Mouse (Mus musculus): ENCODE measurements around the gene Them4. TPM values are rescaled to one million over a fixed set of nuclear protein-coding genes. Genes with fewer than 3 reads are reported as not detected.
A peak's percentile ranks its signal among the peaks of the same experiment; 100 is the strongest.

The Them4 gene
- total RNA-seq, 2 experiments from 2014 or later = 23.8 to 27.2 TPM

DNA sequence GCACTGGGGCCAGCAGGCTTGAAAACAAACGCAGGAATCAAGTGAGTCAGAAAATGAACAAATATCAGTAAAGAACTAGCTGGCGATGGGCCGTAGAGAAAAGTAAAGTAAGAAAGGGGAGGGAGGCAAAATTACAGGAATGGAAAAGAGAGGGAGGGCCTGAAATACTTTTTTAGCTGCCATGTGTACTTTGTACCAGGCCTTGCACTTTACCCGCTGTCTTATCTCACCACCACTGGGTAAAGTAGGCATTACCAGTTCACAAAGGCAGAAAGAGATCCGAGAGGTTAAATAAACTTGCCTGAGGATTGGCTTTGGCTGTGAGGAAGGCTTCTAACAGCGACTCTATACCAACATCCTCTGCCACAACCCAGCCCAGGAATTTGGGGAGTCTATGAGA lies 57.6 kb downstream of the Them4 start:
- DNase-seq (ENCODE audit: low spot score in 2 of 2) = no peak

DNA sequence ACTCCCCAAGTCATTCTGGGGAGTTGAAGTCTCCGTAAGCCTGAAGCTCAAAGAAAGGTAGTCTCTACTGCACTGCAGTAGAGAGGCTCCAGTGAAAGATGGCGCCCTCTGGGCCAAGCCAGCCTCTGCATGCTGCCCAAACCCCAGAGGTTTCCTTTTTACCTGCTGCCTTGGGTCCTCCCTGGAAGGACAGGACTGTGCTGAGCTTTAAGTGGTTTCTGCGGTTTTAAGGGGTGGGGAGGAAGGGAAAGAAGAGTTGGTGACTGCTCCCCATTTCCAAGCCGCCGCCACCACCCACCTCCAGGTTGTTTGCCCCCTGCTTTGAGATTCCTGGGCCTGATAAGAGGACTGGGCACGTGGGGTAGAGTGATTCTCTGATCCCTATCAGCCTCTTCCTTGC lies 58.7 kb downstream of the Them4 start:
- no peak for DNase-seq (ENCODE audit: low spot score in 2 of 2)

GRCm38 (mm10) chr3:94369709-94370108 lies 59.8 kb downstream of the Them4 start:
- DNase-seq (ENCODE audit: low spot score in 2 of 2) = no peak

GRCm38 (mm10) chr3:94371637-94372036 lies 61.7 kb downstream of the Them4 start:
- DNase-seq (ENCODE audit: low spot score in 2 of 2) = peak in 1 of 2 experiments; percentile 48

DNA sequence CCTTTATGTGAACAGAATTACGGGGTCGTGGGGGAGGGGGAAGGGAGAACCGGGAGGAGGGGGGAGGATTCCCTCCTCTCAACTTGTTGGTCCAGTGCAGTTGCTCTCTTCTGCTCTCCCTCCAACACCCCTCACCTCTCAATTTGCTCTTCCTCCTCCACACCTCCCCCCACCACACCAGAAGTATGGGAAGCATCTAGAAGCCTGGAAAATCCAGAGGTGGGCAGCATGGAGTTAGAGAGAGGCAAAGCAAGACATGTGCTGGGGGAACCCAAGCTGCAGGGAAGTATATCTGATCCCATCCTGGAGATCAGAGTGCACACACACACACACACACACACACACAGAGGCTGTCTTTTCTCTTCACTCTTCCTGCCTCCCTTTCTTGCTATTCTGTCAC lies 62.1 kb downstream of the Them4 start:
- DNase-seq (ENCODE audit: low spot score in 2 of 2) = no peak

DNA sequence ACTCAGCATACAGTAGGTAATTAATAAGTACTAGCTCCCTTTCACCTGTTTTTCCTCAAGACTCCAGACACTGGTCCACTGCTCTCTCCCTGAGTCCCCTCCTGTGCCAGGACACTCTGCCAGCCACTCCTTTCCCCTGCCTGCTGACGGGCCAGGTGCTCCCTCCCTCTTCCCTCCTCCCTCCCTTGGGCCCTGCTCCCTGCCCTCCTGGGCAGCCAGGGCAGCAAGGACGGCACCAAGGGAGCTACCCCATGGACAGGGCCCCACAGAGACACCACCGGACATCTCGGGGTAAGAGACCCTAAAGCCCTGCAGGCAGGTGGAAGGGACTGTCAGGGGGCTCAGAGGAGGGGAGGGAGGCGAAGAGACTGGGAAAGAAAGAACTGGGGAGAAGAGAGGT lies 62.8 kb downstream of the Them4 start, which contains the start of gene Rorc:
Gene Rorc (plus strand): TSS at position 154 of the 400 bp plus-strand sequence.
- DNase-seq (ENCODE audit: low spot score in 2 of 2) = no peak

DNA sequence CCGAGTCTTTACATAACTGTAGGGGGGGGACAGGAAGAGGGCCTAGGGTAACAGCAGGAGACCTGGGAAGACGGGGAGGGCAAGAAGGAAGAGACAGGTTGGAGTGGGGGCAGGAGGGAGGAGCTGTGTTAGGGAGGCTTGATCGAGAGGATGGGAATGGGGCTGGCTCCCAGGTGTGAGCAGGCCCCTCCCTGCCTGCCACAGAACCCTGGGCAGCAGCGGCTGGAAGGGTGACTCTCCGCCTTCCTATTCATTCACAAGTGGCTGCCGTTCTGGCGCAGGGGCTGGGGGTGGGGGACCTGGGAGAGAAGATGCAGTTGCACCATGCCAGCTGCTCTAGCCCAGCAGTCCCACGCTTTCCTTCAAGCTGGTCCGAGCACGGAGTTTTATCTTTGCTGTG lies 63.2 kb downstream of the Them4 start:
- DNase-seq (ENCODE audit: low spot score in 2 of 2) = no peak

DNA sequence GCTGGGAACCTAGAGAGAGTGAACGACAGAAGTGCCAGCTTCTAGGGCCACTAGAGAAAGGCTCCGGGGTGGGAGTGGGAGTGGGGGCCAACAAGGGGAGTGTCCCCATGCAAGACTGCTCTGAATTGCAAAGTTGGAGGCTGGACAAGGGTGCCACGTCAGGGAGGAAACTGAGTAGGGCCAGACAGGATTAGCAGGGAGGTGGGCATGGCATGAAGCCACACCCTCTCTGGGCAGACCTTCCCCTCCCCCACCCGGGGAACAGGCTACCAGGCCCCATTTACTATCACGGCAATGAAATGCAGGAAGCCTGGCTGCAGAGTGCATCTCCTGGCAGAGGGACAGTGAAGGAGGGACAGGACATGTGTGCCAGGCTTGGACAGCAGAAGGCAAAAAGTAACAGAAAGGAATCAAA lies 63.7 kb downstream of the Them4 start:
- DNase-seq (ENCODE audit: low spot score in 2 of 2) = no peak

GRCm38 (mm10) chr3:94374636-94375035 lies 64.7 kb downstream of the Them4 start:
- DNase-seq (ENCODE audit: low spot score in 2 of 2) = no peak

DNA sequence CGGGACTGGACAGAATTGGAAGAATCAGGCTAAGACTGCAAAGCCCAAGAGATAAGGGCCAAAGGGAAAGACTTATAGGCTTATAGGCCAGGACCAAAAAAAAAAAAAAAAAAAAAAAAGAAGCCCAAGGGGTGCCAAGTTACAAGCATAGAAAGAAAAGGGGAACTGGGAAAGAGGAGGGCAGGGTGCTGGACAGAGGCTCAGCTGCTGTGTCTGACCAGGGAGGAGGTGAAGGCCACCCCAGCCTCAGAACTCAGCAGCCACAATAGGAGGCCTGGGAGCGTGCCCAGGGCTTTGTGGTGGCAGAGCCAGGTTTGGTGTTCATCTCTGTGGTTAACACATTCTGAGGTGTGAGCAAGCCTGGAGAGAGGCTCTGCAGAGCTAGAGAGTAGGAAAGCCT lies 65.3 kb downstream of the Them4 start:
- no peak for DNase-seq (ENCODE audit: low spot score in 2 of 2)

DNA sequence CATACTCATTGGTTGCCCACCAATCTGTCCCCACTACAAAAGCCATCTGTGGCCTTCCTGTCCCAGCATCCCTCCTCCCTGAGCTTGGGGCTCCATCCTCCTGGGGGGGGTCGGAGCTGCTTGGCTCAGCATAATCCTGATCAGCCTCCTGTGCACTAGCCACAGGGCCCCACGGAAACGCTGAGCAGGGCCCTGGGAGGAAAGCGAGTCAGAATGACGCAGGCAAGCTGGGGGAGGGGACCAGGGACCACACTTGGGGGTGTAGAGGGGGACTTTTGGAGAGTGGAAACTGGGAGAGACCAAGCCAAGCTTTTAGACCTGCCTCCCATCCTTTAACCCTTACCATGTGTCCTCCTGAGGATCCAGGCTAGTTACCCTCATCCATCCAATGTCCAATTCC lies 66.0 kb downstream of the Them4 start:
- no peak for DNase-seq (ENCODE audit: low spot score in 2 of 2)

DNA sequence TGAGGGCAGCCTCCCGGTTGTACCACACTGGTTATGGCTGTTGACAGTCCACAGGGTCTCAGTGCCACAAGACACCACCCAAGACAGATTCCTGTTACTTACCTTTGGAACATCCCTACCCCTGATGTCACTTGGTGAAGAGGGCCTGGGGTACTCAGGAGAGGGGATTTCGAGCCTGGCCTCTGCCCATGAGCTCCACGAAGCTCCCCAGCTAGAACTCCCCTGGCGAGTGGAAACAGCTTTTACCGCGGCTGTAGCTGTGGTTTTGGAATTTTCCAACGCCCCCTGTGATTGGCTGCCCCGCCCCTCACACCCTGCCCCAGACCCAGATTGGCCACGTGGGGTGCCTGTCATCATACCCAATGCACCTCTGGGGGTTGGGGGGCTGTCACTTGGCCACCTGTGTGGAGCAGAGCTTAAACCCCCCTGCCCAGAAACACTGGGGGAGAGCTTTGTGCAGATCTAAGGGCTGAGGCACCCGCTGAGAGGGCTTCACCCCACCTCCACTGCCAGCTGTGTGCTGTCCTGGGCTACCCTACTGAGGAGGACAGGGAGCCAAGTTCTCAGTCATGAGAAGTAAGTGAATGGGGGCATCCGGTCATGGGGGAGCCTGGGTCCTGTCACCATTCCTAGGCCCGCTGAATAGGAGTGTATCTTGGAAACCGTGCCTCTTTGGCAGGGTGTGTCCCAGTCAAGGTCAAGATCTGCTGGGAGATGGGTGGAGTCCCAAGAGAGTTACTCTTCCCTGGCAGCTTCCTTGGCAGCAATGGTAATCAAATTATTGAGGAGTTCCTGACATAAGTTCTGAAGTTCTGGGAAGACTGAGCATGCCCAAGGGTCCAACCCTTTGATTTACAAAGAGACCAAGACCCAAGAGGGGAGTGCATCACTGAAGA lies 67.4 kb downstream of the Them4 start:
- DNase-seq (ENCODE audit: low spot score in 2 of 2) = no peak

DNA sequence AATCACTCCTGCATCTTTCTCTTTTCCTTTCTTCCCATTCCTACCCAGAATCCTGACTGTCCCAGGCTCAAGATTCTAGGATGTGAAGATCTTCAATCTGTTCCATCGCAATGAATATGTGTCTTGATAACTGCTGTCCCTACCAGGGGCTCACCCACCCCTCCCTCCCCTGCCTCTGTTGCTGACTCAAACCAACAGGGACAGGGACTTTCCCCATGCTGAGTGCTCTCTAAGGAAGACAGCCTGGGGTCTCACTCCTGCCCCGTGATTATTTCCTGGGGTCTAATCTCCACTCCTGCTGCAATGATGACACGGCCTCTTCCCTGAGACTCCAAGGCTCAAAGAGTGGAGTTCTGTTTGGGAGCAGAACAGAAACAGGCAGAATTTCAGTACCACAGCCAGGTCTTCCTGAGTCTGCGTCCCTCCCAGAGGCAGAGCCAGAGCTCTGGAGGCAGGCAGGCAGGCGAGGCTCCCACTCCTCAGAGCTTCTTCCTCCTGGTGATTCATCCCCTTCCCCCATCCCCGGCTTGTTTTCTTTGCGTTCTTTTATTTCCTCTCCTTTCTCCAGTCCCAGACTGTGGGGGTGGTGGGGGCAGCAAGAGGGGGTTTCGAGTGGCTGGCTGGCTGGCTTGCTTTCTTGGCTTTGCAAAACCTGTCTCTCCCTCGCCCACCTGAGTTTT lies 70.1 kb downstream of the Them4 start:
- no peak for DNase-seq (ENCODE audit: low spot score in 2 of 2)

Other genes with a start within 250 kb of the Them4 start
- gene Gm10697, start 237.4 kb upstream of the Them4 start, total RNA-seq (2021) = not detected
- gene Gm10696, start 131.9 kb upstream of the Them4 start, total RNA-seq (2021) = not detected
- not detected for gene Gm5286, start 113.4 kb upstream of the Them4 start, total RNA-seq (2021)
- gene Gm4778, start 46.1 kb upstream of the Them4 start, total RNA-seq (2021) = not detected
- not detected for gene Them5, start 32.0 kb downstream of the Them4 start, total RNA-seq (2021)
- under 1 TPM; 0.57 to 0.76 TPM for gene C2cd4d, start 52.3 kb downstream of the Them4 start, total RNA-seq (2021)
- 1 to 10 TPM; 2.0 to 2.6 TPM for gene Rorc, start 62.7 kb downstream of the Them4 start, total RNA-seq (2021)
- under 1 TPM; 0.74 to 0.87 TPM for gene Lingo4, start 88.4 kb downstream of the Them4 start, total RNA-seq (2021)
- gene Tdrkh, start 103.2 kb downstream of the Them4 start, total RNA-seq (2021) = 10 to 100 TPM; 41.9 to 45.3 TPM
- 10 to 100 TPM; 42.5 to 43.0 TPM for gene Mrpl9, start 133.2 kb downstream of the Them4 start, total RNA-seq (2021)
- not detected for gene Oaz3, start 133.8 kb downstream of the Them4 start, total RNA-seq (2021)
- gene Celf3, start 168.2 kb downstream of the Them4 start, total RNA-seq (2021) = 100 to 1,000 TPM; 167 to 185 TPM
- 1 to 10 TPM; 6.5 to 9.6 TPM for gene Riiad1, start 170.3 kb downstream of the Them4 start, total RNA-seq (2021)

Measured in layer of hippocampus, adult 18-20 months (tissue).